25 mouse cellular contexts compared by ENCODE assay signal in genomic region chr8:65553376-65554014, GRCm38 (mm10).
"Had no signal": no experiment of that assay in that cellular context is flagged by ENCODE, and none has a peak within 500 bp of the region (broad histone marks: within the 10 kb centered on the region; RNA-seq: fewer than 3 reads in every experiment).

No protein-coding gene starts in this region.

- H3K9me3 ChIP-seq: embryonic facial prominence, embryonic 10.5 days; embryonic facial prominence, embryonic 12.5 days; embryonic facial prominence, embryonic 13.5 days; embryonic facial prominence, embryonic 15.5 days; forebrain, embryonic 10.5 days; forebrain, embryonic 12.5 days; forebrain, embryonic 15.5 days had no signal

- DNase-seq: cerebellum, adult 9-10 months; cerebellum, adult 9-11 months; cerebellum, postnatal 10 days; cerebellum, postnatal 14 days; cerebellum, postnatal 25 days; cerebellum, postnatal 36 days; embryo, embryonic 11 days; forebrain, postnatal 0 days; gastrocnemius, adult 2 months; gastrocnemius, postnatal 10 days; gastrocnemius, postnatal 14 days; gastrocnemius, postnatal 25 days; gastrocnemius, postnatal 36 days; heart, adult 11 months; heart, adult 18-20 months; heart, adult 2 months had no signal

- H3K27ac ChIP-seq: embryonic facial prominence, embryonic 10.5 days; embryonic facial prominence, embryonic 12.5 days; embryonic facial prominence, embryonic 13.5 days; embryonic facial prominence, embryonic 15.5 days; forebrain, embryonic 10.5 days; forebrain, embryonic 12.5 days; forebrain, embryonic 13.5 days; forebrain, embryonic 15.5 days; gastrocnemius, adult 2 months; heart, adult 2 months had no signal

- H3K27me3 ChIP-seq: embryonic facial prominence, embryonic 12.5 days; embryonic facial prominence, embryonic 13.5 days; embryonic facial prominence, embryonic 15.5 days; forebrain, embryonic 12.5 days; forebrain, embryonic 13.5 days; forebrain, embryonic 15.5 days had no signal

- H3K4me1 ChIP-seq: embryonic facial prominence, embryonic 10.5 days; embryonic facial prominence, embryonic 12.5 days; embryonic facial prominence, embryonic 13.5 days; embryonic facial prominence, embryonic 15.5 days; forebrain, embryonic 10.5 days; forebrain, embryonic 12.5 days; forebrain, embryonic 13.5 days; forebrain, embryonic 15.5 days had no signal

- H3K4me2 ChIP-seq: embryonic facial prominence, embryonic 12.5 days; embryonic facial prominence, embryonic 13.5 days; embryonic facial prominence, embryonic 15.5 days; forebrain, embryonic 12.5 days; forebrain, embryonic 13.5 days; forebrain, embryonic 15.5 days had no signal

- H3K9ac ChIP-seq: embryonic facial prominence, embryonic 12.5 days; embryonic facial prominence, embryonic 13.5 days; embryonic facial prominence, embryonic 15.5 days; forebrain, embryonic 12.5 days; forebrain, embryonic 13.5 days; forebrain, embryonic 15.5 days; forebrain, postnatal 0 days had no signal

- H3K36me3 ChIP-seq: embryonic facial prominence, embryonic 10.5 days; embryonic facial prominence, embryonic 12.5 days; embryonic facial prominence, embryonic 13.5 days; embryonic facial prominence, embryonic 15.5 days; forebrain, embryonic 10.5 days; forebrain, embryonic 12.5 days; forebrain, embryonic 15.5 days had no signal

- H3K4me3 ChIP-seq: embryonic facial prominence, embryonic 10.5 days; embryonic facial prominence, embryonic 12.5 days; embryonic facial prominence, embryonic 13.5 days; embryonic facial prominence, embryonic 15.5 days; erythroblast, embryonic 14.5 days; forebrain, embryonic 10.5 days; forebrain, embryonic 12.5 days; forebrain, embryonic 13.5 days; forebrain, embryonic 15.5 days; gastrocnemius, adult 2 months; heart, adult 2 months had no signal
